Mouse (Mus musculus): Measurements from ENCODE around the gene Gpx3.
"Not testable (repeated sequence)": the region's sequence is repeated elsewhere in the genome, so short reads cannot be mapped to it uniquely, and the experiment has no call there.

Gene Gpx3

GRCm38 (mm10) chr11:54881051-54881474, 21.2 kb upstream of the Gpx3 start:
- DNase-seq (ENCODE audit: low read depth, low spot score): no peak

GRCm38 (mm10) chr11:54882671-54883070, 19.6 kb upstream of the Gpx3 start:
- DNase-seq (ENCODE audit: low read depth, low spot score): peak; percentile 77

- no peak for DNase-seq (ENCODE audit: low read depth, low spot score)
Measured at GRCm38 (mm10) chr11:54884197-54884828, 17.9 kb upstream of the Gpx3 start.

GRCm38 (mm10) chr11:54884937-54885336, 17.3 kb upstream of the Gpx3 start:
- no peak for DNase-seq (ENCODE audit: low read depth, low spot score)

GRCm38 (mm10) chr11:54885406-54885805, 16.8 kb upstream of the Gpx3 start:
- DNase-seq (ENCODE audit: low read depth, low spot score): no peak

- DNase-seq (ENCODE audit: low read depth, low spot score): no peak
Measured at GRCm38 (mm10) chr11:54887927-54888326, 14.3 kb upstream of the Gpx3 start.

- no peak for DNase-seq (ENCODE audit: low read depth, low spot score)
Measured at GRCm38 (mm10) chr11:54891341-54891740, 10.9 kb upstream of the Gpx3 start.

GRCm38 (mm10) chr11:54892091-54892490, 10.2 kb upstream of the Gpx3 start:
- no peak for DNase-seq (ENCODE audit: low read depth, low spot score)

- no peak for DNase-seq (ENCODE audit: low read depth, low spot score)
Measured at GRCm38 (mm10) chr11:54894589-54894988, 7.7 kb upstream of the Gpx3 start.

GRCm38 (mm10) chr11:54896646-54897045, 5.6 kb upstream of the Gpx3 start:
- not testable (repeated sequence) for DNase-seq (ENCODE audit: low read depth, low spot score)

GRCm38 (mm10) chr11:54897470-54897869, 4.8 kb upstream of the Gpx3 start:
- DNase-seq (ENCODE audit: low read depth, low spot score): no peak

- no peak for DNase-seq (ENCODE audit: low read depth, low spot score)
Measured at GRCm38 (mm10) chr11:54899657-54900056, 2.6 kb upstream of the Gpx3 start.

- no peak for DNase-seq (ENCODE audit: low read depth, low spot score)
Measured at GRCm38 (mm10) chr11:54903339-54903738, 1.1 kb downstream of the Gpx3 start.

- peak; percentile 15 for DNase-seq (ENCODE audit: low read depth, low spot score)
Measured at GRCm38 (mm10) chr11:54903940-54904706, 1.9 kb downstream of the Gpx3 start.

- DNase-seq (ENCODE audit: low read depth, low spot score): no peak
Measured at GRCm38 (mm10) chr11:54905086-54905485, 2.8 kb downstream of the Gpx3 start.

GRCm38 (mm10) chr11:54905931-54906330, 3.7 kb downstream of the Gpx3 start:
- no peak for DNase-seq (ENCODE audit: low read depth, low spot score)

- no peak for DNase-seq (ENCODE audit: low read depth, low spot score)
Measured at GRCm38 (mm10) chr11:54906466-54906865, 4.2 kb downstream of the Gpx3 start.

- no peak for DNase-seq (ENCODE audit: low read depth, low spot score)
Measured at GRCm38 (mm10) chr11:54907259-54907658, 5.0 kb downstream of the Gpx3 start.

- no peak for DNase-seq (ENCODE audit: low read depth, low spot score)
Measured at GRCm38 (mm10) chr11:54909273-54909672, 7.0 kb downstream of the Gpx3 start.

GRCm38 (mm10) chr11:54910081-54910665, 7.9 kb downstream of the Gpx3 start:
- DNase-seq (ENCODE audit: low read depth, low spot score): no peak

GRCm38 (mm10) chr11:54911201-54911600, 8.9 kb downstream of the Gpx3 start:
- no peak for DNase-seq (ENCODE audit: low read depth, low spot score)

GRCm38 (mm10) chr11:54911671-54912502, 9.6 kb downstream of the Gpx3 start:
- DNase-seq (ENCODE audit: low read depth, low spot score): no peak

All from R1 (cell line).